Mouse (Mus musculus): Measurements from ENCODE around the gene Tfdp2.

DNA sequence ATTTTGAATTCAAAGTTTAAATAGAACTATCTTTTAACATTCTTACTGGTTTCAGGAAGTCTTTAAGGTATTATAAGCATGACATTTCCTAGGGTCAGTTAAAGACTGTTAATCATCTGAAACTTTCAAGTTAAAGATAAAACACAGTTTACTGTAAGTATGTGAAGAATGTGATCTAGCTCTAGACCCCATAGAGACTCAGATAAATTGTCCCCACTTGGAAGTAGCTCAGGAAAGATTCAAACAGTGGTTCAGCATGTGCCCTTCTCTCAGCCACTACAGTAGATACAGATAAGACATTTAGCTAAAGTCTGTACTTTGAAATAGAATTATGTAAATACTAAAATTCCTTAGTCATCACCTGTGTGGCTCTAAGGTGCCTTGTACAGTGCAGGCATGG, 79.5 kb downstream of the Tfdp2 start:
- TF ChIP-seq GATA1 (IDR thresholded peaks at IDR 0.05; ENCODE audit: low read length) (no peak), TAL1 (IDR thresholded peaks at IDR 0.05; ENCODE audit: low read length) (no peak)

Data from erythroblast, embryonic 14.5 days (primary cell).